Mouse (Mus musculus) lung, embryonic 15.5 days (tissue): Measurements from ENCODE around the gene Zbed5. TPM values are rescaled to one million over a fixed set of nuclear protein-coding genes. Genes with fewer than 3 reads are reported as not detected.
"Not testable (repeated sequence)": the region's sequence is repeated elsewhere in the genome, so short reads cannot be mapped to it uniquely, and the experiment has no call there.

Experiments
- ATAC-seq: fragments of 200-750 bp; cut with Nextera tagmentation; 2 replicates; pipeline ENCODE4 v1.8.0; 2017; ENCODE audit warnings: moderate number of reproducible peaks, borderline replicate concordance; ENCODE audit not compliant: low FRiP score, low TSS enrichment; ENCODE audit errors: extremely low read depth
- H3K27ac ChIP-seq: fragments of 300-500 bp; sonication (generic); 2 replicates; pipeline ENCODE4 v1.5.1; 2015; ENCODE audit warnings: moderate library complexity, mild to moderate bottlenecking, inconsistent platforms
- H3K27me3 ChIP-seq: fragments of 300-500 bp; sonication (generic); 2 replicates; pipeline ENCODE4 v1.6.1; 2015; ENCODE audit warnings: inconsistent platforms
- H3K36me3 ChIP-seq: fragments of 300-500 bp; sonication (generic); 2 replicates; pipeline ENCODE4 v1.6.1; 2015; ENCODE audit warnings: inconsistent platforms
- H3K4me1 ChIP-seq: fragments of 300-500 bp; sonication (generic); 2 replicates; pipeline ENCODE4 v1.6.1; 2015; ENCODE audit warnings: inconsistent platforms
- H3K4me2 ChIP-seq: fragments of 300-500 bp; sonication (generic); 2 replicates; pipeline ENCODE4 v1.6.1; 2015; ENCODE audit warnings: inconsistent platforms, mild to moderate bottlenecking, moderate library complexity
- H3K4me3 ChIP-seq: fragments of 300-500 bp; sonication (generic); 2 replicates; pipeline ENCODE4 v1.5.1; 2015; ENCODE audit warnings: mild to moderate bottlenecking, inconsistent platforms
- H3K9ac ChIP-seq: fragments of 300-500 bp; sonication (generic); 2 replicates; pipeline ENCODE4 v1.6.1; 2015; ENCODE audit warnings: inconsistent platforms
- H3K9me3 ChIP-seq: fragments of 300-500 bp; sonication (generic); 2 replicates; pipeline ENCODE4 v1.6.1; 2016; ENCODE audit warnings: inconsistent platforms
- WGBS: fragments of 180-500 bp; shearing (Covaris S2); methylation state at CpG from one replicate; pipeline ENCODE4 v1.1.7; 2015; 5-methylcytosine and 5-hydroxymethylcytosine counted together
- polyA plus RNA-seq: library from polyadenylated mRNA; unstranded; fragments of >200 nt; fragmentation: Nextera tagmentation; extraction: Ambion mirVana; gene quantifications from 2 replicates; pipeline ENCODE4 v1.2.1, GENCODE M21; 2015

Gene Zbed5
- polyA plus RNA-seq, 1 experiment from 2014 or later, result 4.6 TPM

GRCm38 (mm10) chr5:129875098-129875497 lies 20.4 kb upstream of the Zbed5 start:
- no peak overlapping the region for H3K4me2 ChIP-seq
- no peaks in the 10 kb centered on the region for H3K4me1 ChIP-seq
- no peaks in the 10 kb centered on the region for H3K9me3 ChIP-seq
- no peak overlapping the region for H3K27ac ChIP-seq
- no peak overlapping the region for H3K9ac ChIP-seq
- WGBS, result 70% methylated on average over 11 of the region's 11 CpGs
- peaks cover under 1% of the 10 kb centered on the region; the same call in 1 of the 2 replicates for H3K36me3 ChIP-seq
- no peak for ATAC-seq
- H3K27me3 ChIP-seq, result no peaks in the 10 kb centered on the region
- no peak overlapping the region for H3K4me3 ChIP-seq

GRCm38 (mm10) chr5:129877731-129878455 lies 17.6 kb upstream of the Zbed5 start:
- no peak overlapping the region for H3K9ac ChIP-seq
- H3K4me1 ChIP-seq, result no peaks in the 10 kb centered on the region
- 67% methylated on average over 9 of the region's 9 CpGs for WGBS
- H3K4me3 ChIP-seq, result no peak overlapping the region
- no peak overlapping the region for H3K27ac ChIP-seq
- H3K4me2 ChIP-seq, result no peak overlapping the region
- H3K36me3 ChIP-seq, result peaks cover 22% of the 10 kb centered on the region
- H3K27me3 ChIP-seq, result no peaks in the 10 kb centered on the region
- ATAC-seq, result no peak
- H3K9me3 ChIP-seq, result no peaks in the 10 kb centered on the region

- 32% methylated on average over 2 of the region's 2 CpGs for WGBS
- no peaks in the 10 kb centered on the region for H3K27me3 ChIP-seq
- no peak overlapping the region for H3K9ac ChIP-seq
- H3K27ac ChIP-seq, result no peak overlapping the region
- H3K4me2 ChIP-seq, result no peak overlapping the region
- H3K4me1 ChIP-seq, result no peaks in the 10 kb centered on the region
- no peak; the same call in 1 of the 2 replicates for ATAC-seq
- H3K36me3 ChIP-seq, result peaks cover 29% of the 10 kb centered on the region
- H3K4me3 ChIP-seq, result no peak overlapping the region
- no peaks in the 10 kb centered on the region for H3K9me3 ChIP-seq
Observed at GRCm38 (mm10) chr5:129878946-129879345, 16.6 kb upstream of the Zbed5 start.

GRCm38 (mm10) chr5:129879888-129880287 lies 15.6 kb upstream of the Zbed5 start:
- H3K4me1 ChIP-seq, result no peaks in the 10 kb centered on the region
- peaks cover 36% of the 10 kb centered on the region for H3K36me3 ChIP-seq
- H3K9me3 ChIP-seq, result no peaks in the 10 kb centered on the region
- no peaks in the 10 kb centered on the region for H3K27me3 ChIP-seq
- no peak overlapping the region for H3K4me2 ChIP-seq
- no peak overlapping the region for H3K9ac ChIP-seq
- H3K4me3 ChIP-seq, result no peak overlapping the region
- H3K27ac ChIP-seq, result no peak overlapping the region
- ATAC-seq, result no peak
- 70% methylated on average over 3 of the region's 3 CpGs for WGBS

- Histone ChIP-seq H3K4me1 (peaks cover 16% of the 10 kb centered on the region), H3K4me2 (peak overlapping the region; percentile 70), H3K36me3 (peaks cover 24% of the 10 kb centered on the region), H3K4me3 (peak overlapping the region; percentile 68), H3K9me3 (no peaks in the 10 kb centered on the region), H3K27me3 (no peaks in the 10 kb centered on the region), H3K27ac (no peak overlapping the region), H3K9ac (peak overlapping the region; percentile 80)
- ATAC-seq, result no peak
- WGBS, result 33% methylated on average over 10 of the region's 10 CpGs
Observed at GRCm38 (mm10) chr5:129886271-129886670, 9.3 kb upstream of the Zbed5 start.

- peak; percentile 100 for ATAC-seq
- Histone ChIP-seq H3K4me3 (peak within 1 kb of the TSS; percentile 68), H3K27ac (peak within 1 kb of the TSS; percentile 90), H3K4me1 (peaks cover 16% of the 10 kb centered on the region), H3K9me3 (no peaks in the 10 kb centered on the region), H3K4me2 (peak within 1 kb of the TSS; percentile 70), H3K9ac (peak within 1 kb of the TSS; percentile 80), H3K36me3 (peaks cover 17% of the 10 kb centered on the region), H3K27me3 (no peaks in the 10 kb centered on the region)
- WGBS, result under 1% methylated on average over 46 of the region's 46 CpGs
Observed at GRCm38 (mm10) chr5:129886911-129887636, 8.4 kb upstream of the Zbed5 start, which contains the start of gene Chchd2. TSS of gene Chchd2 (minus strand) at chr5:129887470.

GRCm38 (mm10) chr5:129890390-129890789 lies 5.1 kb upstream of the Zbed5 start:
- H3K27ac ChIP-seq, ATAC-seq, H3K27me3 ChIP-seq, H3K4me3 ChIP-seq, H3K4me2 ChIP-seq, H3K9ac ChIP-seq, H3K9me3 ChIP-seq, H3K36me3 ChIP-seq: not testable (repeated sequence)
- H3K4me1 ChIP-seq, result peaks cover 17% of the 10 kb centered on the region
- 75% methylated on average over 7 of the region's 7 CpGs for WGBS

GRCm38 (mm10) chr5:129898449-129898848 lies 2.9 kb downstream of the Zbed5 start, which contains the start of gene Phkg1:
TSS of gene Phkg1 (minus strand) at chr5:129898549.
- H3K4me1 ChIP-seq, result peaks cover 10% of the 10 kb centered on the region
- ATAC-seq, result no peak
- peaks cover 7% of the 10 kb centered on the region; the same call in 1 of the 2 replicates for H3K36me3 ChIP-seq
- H3K4me3 ChIP-seq, result no peak within 1 kb of the TSS
- no peak within 1 kb of the TSS for H3K4me2 ChIP-seq
- H3K9me3 ChIP-seq, result no peaks in the 10 kb centered on the region
- WGBS, result 93% methylated on average over 1 of the region's 1 CpGs
- H3K27ac ChIP-seq, result no peak within 1 kb of the TSS
- no peak within 1 kb of the TSS for H3K9ac ChIP-seq
- no peaks in the 10 kb centered on the region; the same call in 1 of the 2 replicates for H3K27me3 ChIP-seq

- H3K36me3 ChIP-seq, result no peaks in the 10 kb centered on the region; the same call in 1 of the 2 replicates
- 0 out of 2 replicates have a peak, but pooled peaks cover 6% of the 10 kb centered on the region for H3K4me1 ChIP-seq
- ATAC-seq, result no peak
- no peak overlapping the region for H3K27ac ChIP-seq
- H3K4me3 ChIP-seq, result peak overlapping the region; percentile 66
- H3K4me2 ChIP-seq, result peak overlapping the region; percentile 92
- H3K9me3 ChIP-seq, result no peaks in the 10 kb centered on the region
- WGBS, result 26% methylated on average over 4 of the region's 4 CpGs
- H3K9ac ChIP-seq, result peak overlapping the region; percentile 29
- H3K27me3 ChIP-seq, result no peaks in the 10 kb centered on the region
Observed at GRCm38 (mm10) chr5:129907775-129908174, 12.3 kb downstream of the Zbed5 start.

- H3K27me3 ChIP-seq, result no peaks in the 10 kb centered on the region
- ATAC-seq, result peak; percentile 99
- 0 out of 2 replicates have a peak, but pooled peaks cover 6% of the 10 kb centered on the region for H3K4me1 ChIP-seq
- no peaks in the 10 kb centered on the region for H3K36me3 ChIP-seq
- WGBS, result under 1% methylated on average over 63 of the region's 63 CpGs
- H3K9ac ChIP-seq, result peak within 1 kb of the TSS; percentile 67
- peak within 1 kb of the TSS; percentile 85 for H3K27ac ChIP-seq
- H3K4me3 ChIP-seq, result peak within 1 kb of the TSS; percentile 66
- no peaks in the 10 kb centered on the region for H3K9me3 ChIP-seq
- H3K4me2 ChIP-seq, result peak within 1 kb of the TSS; percentile 92
Observed at GRCm38 (mm10) chr5:129908242-129908965, 12.9 kb downstream of the Zbed5 start, which contains the start of gene Nupr1l. TSS of gene Nupr1l (plus strand) at chr5:129908540.

GRCm38 (mm10) chr5:129909147-129909546 lies 13.6 kb downstream of the Zbed5 start:
- WGBS, result 64% methylated on average over 9 of the region's 9 CpGs
- ATAC-seq, result no peak

More at GRCm38 (mm10) chr5:129909147-129909546, 13.6 kb downstream of the Zbed5 start:
- Histone ChIP-seq H3K9ac (peak overlapping the region; percentile 67; the same call in 1 of the 2 replicates), H3K27ac (no peak overlapping the region), H3K4me1 (0 out of 2 replicates have a peak, but pooled peaks cover 6% of the 10 kb centered on the region), H3K9me3 (no peaks in the 10 kb centered on the region), H3K27me3 (no peaks in the 10 kb centered on the region), H3K4me2 (peak overlapping the region; percentile 92), H3K4me3 (peak overlapping the region; percentile 66), H3K36me3 (no peaks in the 10 kb centered on the region)
